Mouse (Mus musculus): ENCODE measurements at regions not wholly inside any gene's neighbourhood (a gene's known extent, or its start where the extent isn't known, plus 50 kb on each side); places are given as distances from the start of the nearest gene placed in this dataset. TPM values are rescaled to one million over a fixed set of nuclear protein-coding genes. Genes with fewer than 3 reads are reported as not detected.

DNA sequence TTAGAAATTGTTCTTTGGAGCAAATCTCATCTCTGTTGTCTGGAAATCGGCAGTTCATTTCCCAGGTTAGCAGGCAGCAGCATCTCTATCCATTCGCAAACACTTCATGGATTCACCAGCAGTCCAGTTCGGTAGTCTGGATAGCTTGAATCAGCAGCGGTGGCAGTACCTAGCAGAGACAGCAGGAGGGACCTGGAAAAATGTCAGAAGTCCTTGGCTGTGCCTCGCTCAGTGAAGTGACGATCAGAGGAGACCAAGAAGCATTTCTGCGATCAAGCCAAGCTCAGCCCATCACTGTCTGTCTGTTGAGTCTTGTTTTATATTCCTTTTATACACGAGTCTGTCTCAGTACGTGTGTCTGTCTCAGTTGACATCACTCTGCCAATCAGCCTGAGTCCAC, 55.8 kb upstream of the Lemd2 start:
- no peak for ATAC-seq (ENCODE audit: low FRiP score, low TSS enrichment)
- H3K4me1 ChIP-seq (ENCODE audit: control insufficient read depth, insufficient read depth, low read length): no peaks in the 10 kb centered on the region
- no peak overlapping the region for H3K9ac ChIP-seq (ENCODE audit: low read depth, low read length)
- no peak overlapping the region for H3K4me2 ChIP-seq (replicated peaks; ENCODE audit: low read depth, low read length)
- no peaks in the 10 kb centered on the region for H3K9me3 ChIP-seq (ENCODE audit: control insufficient read depth, low read length)
- 90% methylated on average over 9 of the region's 9 CpGs for WGBS
- H3K27me3 ChIP-seq (ENCODE audit: control insufficient read depth, insufficient read depth, low read length): no peaks in the 10 kb centered on the region
- no peak overlapping the region for H3K27ac ChIP-seq (ENCODE audit: low read depth, low read length)
- no peak overlapping the region for H3K4me3 ChIP-seq (ENCODE audit: low read length)
- no peaks in the 10 kb centered on the region for H3K36me3 ChIP-seq (ENCODE audit: control insufficient read depth, insufficient read depth, low read length)

DNA sequence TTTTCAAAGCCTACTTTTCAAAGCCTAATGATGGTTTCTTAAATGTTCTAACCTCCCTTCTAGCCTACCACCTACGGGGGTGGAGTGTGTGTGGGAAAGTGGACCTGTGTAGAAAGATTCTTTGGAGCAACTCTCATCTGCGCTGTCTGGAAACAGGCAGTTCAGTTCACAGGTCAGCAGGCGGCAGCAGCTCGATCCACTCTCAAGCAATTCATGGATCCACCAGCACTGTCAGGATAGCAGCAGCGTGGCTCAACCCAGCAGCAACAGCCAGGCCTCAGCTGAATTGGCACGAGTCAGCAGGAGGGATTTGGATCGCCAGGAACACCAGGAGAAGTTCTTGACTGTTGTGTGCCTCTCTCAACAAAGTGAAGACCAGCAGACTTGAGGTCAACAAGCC, 53.1 kb upstream of the Lemd2 start:
- no peak overlapping the region for H3K27ac ChIP-seq (ENCODE audit: low read depth, low read length)
- WGBS: 48% methylated on average over 7 of the region's 7 CpGs

DNA sequence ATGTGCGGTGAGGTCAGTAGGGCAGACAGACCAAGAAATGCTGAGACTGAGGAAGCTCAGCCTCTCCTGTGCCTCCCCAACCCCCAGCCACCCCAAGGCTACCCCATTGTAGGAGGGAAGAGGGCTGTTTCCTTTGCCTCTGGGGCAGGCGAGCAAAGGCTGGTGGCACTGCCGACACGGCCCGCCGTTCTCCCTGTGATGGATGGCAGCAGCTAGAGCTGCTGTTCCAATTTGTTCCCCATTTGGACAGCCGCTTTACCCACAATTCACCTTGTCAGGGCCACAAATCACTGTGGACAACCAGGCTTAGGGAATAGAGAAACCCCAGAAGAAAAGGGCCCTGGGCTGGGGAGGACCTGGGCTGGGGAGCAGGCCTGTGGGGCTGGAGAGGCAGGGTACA, 51.5 kb upstream of the Lemd2 start:
- WGBS: 24% methylated on average over 7 of the region's 7 CpGs
- H3K27ac ChIP-seq (ENCODE audit: low read depth, low read length): no peak overlapping the region
- H3K9ac ChIP-seq (ENCODE audit: low read depth, low read length): no peak overlapping the region
- H3K4me3 ChIP-seq (ENCODE audit: low read length): no peak overlapping the region
- no peaks in the 10 kb centered on the region for H3K4me1 ChIP-seq (ENCODE audit: control insufficient read depth, insufficient read depth, low read length)
- no peak overlapping the region for H3K4me2 ChIP-seq (replicated peaks; ENCODE audit: low read depth, low read length)
- ATAC-seq (ENCODE audit: low FRiP score, low TSS enrichment): no peak
- no peaks in the 10 kb centered on the region for H3K9me3 ChIP-seq (ENCODE audit: control insufficient read depth, low read length)
- no peaks in the 10 kb centered on the region for H3K27me3 ChIP-seq (ENCODE audit: control insufficient read depth, insufficient read depth, low read length)
- H3K36me3 ChIP-seq (ENCODE audit: control insufficient read depth, insufficient read depth, low read length): no peaks in the 10 kb centered on the region

More for the DNA sequence above, 53.1 kb upstream of the Lemd2 start:
- no peak for ATAC-seq (ENCODE audit: low FRiP score, low TSS enrichment)
- Histone ChIP-seq H3K9ac (ENCODE audit: low read depth, low read length) (no peak overlapping the region), H3K4me3 (ENCODE audit: low read length) (no peak overlapping the region), H3K36me3 (ENCODE audit: control insufficient read depth, insufficient read depth, low read length) (no peaks in the 10 kb centered on the region), H3K4me1 (ENCODE audit: control insufficient read depth, insufficient read depth, low read length) (no peaks in the 10 kb centered on the region), H3K27me3 (ENCODE audit: control insufficient read depth, insufficient read depth, low read length) (no peaks in the 10 kb centered on the region), H3K4me2 (replicated peaks; ENCODE audit: low read depth, low read length) (no peak overlapping the region), H3K9me3 (ENCODE audit: control insufficient read depth, low read length) (no peaks in the 10 kb centered on the region)

Small RNA genes in the stretch of these regions (microRNA-seq; reads per million reads assigned to microRNA genes)
- gene Mir7214 (not detected), gene Mir7216 (not detected), gene Mir7217 (not detected), gene Mir7218 (not detected)

All from kidney, embryonic 14.5 days (tissue).